ENCODE assay signal across 15 mouse cellular contexts in genomic region chr5:12976015-12976742, GRCm38 (mm10).
"Had no signal": no experiment of that assay in that cellular context is flagged by ENCODE, and none has a peak within 500 bp of the region (broad histone marks: within the 10 kb centered on the region; RNA-seq: fewer than 3 reads in every experiment).

No protein-coding gene starts in this region.

- H3K27me3 ChIP-seq: limb, embryonic 13.5 days; liver, embryonic 13.5 days; midbrain, embryonic 12.5 days; neural tube, embryonic 13.5 days had no signal

- H3K36me3 ChIP-seq: limb, embryonic 13.5 days; liver, embryonic 13.5 days; midbrain, embryonic 12.5 days; neural tube, embryonic 13.5 days had no signal

- H3K4me2 ChIP-seq: limb, embryonic 13.5 days; liver, embryonic 13.5 days; midbrain, embryonic 12.5 days; neural tube, embryonic 13.5 days had no signal

- H3K4me1 ChIP-seq: limb, embryonic 13.5 days; liver, embryonic 13.5 days; midbrain, embryonic 12.5 days; neural tube, embryonic 13.5 days had no signal

- ATAC-seq: intestine, embryonic 16.5 days; midbrain, embryonic 16.5 days had no signal

- H3K4me3 ChIP-seq: layer of hippocampus, adult 2 months; limb, embryonic 13.5 days; liver, embryonic 13.5 days; midbrain, embryonic 12.5 days; neural tube, embryonic 13.5 days had no signal

- H3K9me3 ChIP-seq: limb, embryonic 13.5 days; liver, embryonic 13.5 days; midbrain, embryonic 12.5 days; neural tube, embryonic 13.5 days had no signal

- DNase-seq: kidney, adult 8-10 months; kidney, postnatal 4 days; left cerebral cortex, postnatal 4 days; liver, embryonic 13.5 days; lung, adult 18-20 months; lung, postnatal 4 days; right cerebral cortex, postnatal 14 days; thymus, postnatal 14 days had no signal

- H3K9ac ChIP-seq: limb, embryonic 13.5 days; liver, embryonic 13.5 days; midbrain, embryonic 12.5 days; neural tube, embryonic 13.5 days had no signal

- H3K27ac ChIP-seq: kidney, postnatal 0 days; layer of hippocampus, adult 2 months; limb, embryonic 13.5 days; liver, embryonic 13.5 days; midbrain, embryonic 12.5 days; neural tube, embryonic 13.5 days had no signal
